Mouse (Mus musculus) kidney, embryonic 15.5 days (tissue): ENCODE measurements around the gene Cox19. TPM values are rescaled to one million over a fixed set of nuclear protein-coding genes. Genes with fewer than 3 reads are reported as not detected.

Experiments
- ATAC-seq: fragments of 200-750 bp; cut with Nextera tagmentation; replicated peaks from 2 replicates; pipeline ENCODE4 v1.8.0; 2017; ENCODE audit warnings: moderate TSS enrichment; ENCODE audit not compliant: low FRiP score
- H3K27ac ChIP-seq: fragments of 300-500 bp; sonication (generic); 2 replicates; pipeline ENCODE4 v1.5.1; 2015; ENCODE audit warnings: mild to moderate bottlenecking, inconsistent platforms
- H3K27me3 ChIP-seq: fragments of 300-500 bp; sonication (generic); 2 replicates; pipeline ENCODE4 v1.6.1; 2015; ENCODE audit warnings: inconsistent platforms
- H3K36me3 ChIP-seq: fragments of 300-500 bp; sonication (generic); 2 replicates; pipeline ENCODE4 v1.6.1; 2015; ENCODE audit warnings: inconsistent platforms
- H3K4me1 ChIP-seq: fragments of 300-500 bp; sonication (generic); 2 replicates; pipeline ENCODE4 v1.6.1; 2015; ENCODE audit warnings: inconsistent platforms
- H3K4me2 ChIP-seq: fragments of 300-500 bp; sonication (generic); 2 replicates; pipeline ENCODE4 v1.6.1; 2015; ENCODE audit warnings: moderate library complexity, mild to moderate bottlenecking, inconsistent platforms
- H3K4me3 ChIP-seq: fragments of 300-500 bp; sonication (generic); replicated peaks from 2 replicates; pipeline ENCODE4 v1.5.1; 2015; ENCODE audit warnings: mild to moderate bottlenecking, inconsistent platforms
- H3K9ac ChIP-seq: fragments of 300-500 bp; sonication (generic); 2 replicates; pipeline ENCODE4 v1.6.1; 2015; ENCODE audit warnings: mild to moderate bottlenecking, inconsistent platforms
- H3K9me3 ChIP-seq: fragments of 300-500 bp; sonication (generic); replicated peaks from 2 replicates; pipeline ENCODE4 v1.6.1; 2016; ENCODE audit warnings: inconsistent platforms
- WGBS: fragments of 180-500 bp; shearing (Covaris S2); methylation state at CpG from one replicate; pipeline ENCODE4 v1.1.7; 2015; ENCODE audit warnings: mixed read lengths; 5-methylcytosine and 5-hydroxymethylcytosine counted together
- polyA plus RNA-seq: library from polyadenylated mRNA; unstranded; fragments of >200 nt; fragmentation: Nextera tagmentation; extraction: Ambion mirVana; gene quantifications from 2 replicates; pipeline ENCODE4 v1.2.1, GENCODE M21; 2015

Gene Cox19
- polyA plus RNA-seq, 1 experiment from 2014 or later = 96.2 TPM

DNA sequence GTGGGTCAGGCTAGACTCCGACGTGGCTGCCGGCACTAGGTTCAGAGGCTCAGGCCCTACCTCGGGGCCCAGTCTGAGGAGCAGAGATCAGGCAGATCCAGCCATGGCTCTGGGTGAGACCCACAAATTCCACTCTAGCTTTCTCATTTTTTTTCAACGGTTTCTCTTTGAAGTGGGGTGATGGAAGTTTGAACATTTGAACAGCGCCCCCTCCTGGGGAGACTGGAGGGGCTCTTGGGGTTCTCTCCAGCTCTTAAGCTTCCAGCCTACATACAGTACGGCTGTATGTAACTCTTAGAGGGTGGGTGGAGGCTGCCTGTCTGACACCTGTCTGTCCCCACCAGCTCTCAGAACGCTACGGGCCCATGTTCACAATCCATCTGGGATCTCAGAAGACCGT, 2.3 kb upstream of the Cox19 start:
- Histone ChIP-seq H3K4me2 (no peak overlapping the region), H3K27ac (no peak overlapping the region), H3K9me3 (no peaks in the 10 kb centered on the region), H3K4me1 (peaks cover 20% of the 10 kb centered on the region), H3K36me3 (no peaks in the 10 kb centered on the region), H3K4me3 (no peak overlapping the region), H3K9ac (no peak overlapping the region), H3K27me3 (peaks cover 15% of the 10 kb centered on the region)
- WGBS = 60% methylated on average over 10 of the region's 10 CpGs
- ATAC-seq = no peak

DNA sequence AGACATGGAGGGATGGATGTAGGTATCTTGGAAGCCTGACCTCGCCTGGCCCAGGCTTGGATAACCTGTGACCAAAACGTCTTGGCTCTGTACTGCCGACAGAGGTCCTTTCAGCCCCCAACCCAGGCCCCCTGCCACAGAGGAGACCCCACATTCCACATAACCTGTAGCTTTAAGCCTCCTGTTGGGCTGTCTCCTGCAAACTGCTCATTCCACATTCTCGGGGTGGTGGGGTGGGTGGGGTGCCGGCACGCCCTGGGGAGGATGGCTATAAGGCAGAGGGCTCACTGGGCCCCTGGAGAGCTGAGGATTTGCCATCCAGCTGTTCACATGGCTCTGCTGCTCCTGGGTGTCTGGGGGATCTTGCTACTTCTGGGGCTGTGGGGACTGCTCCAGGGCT, 1.1 kb upstream of the Cox19 start, which contains the start of gene Cyp2w1:
TSS of gene Cyp2w1 (plus strand) at position 301 of the 400 bp plus-strand sequence.
- no peaks in the 10 kb centered on the region for H3K36me3 ChIP-seq
- H3K27ac ChIP-seq = no peak within 1 kb of the TSS
- H3K27me3 ChIP-seq = peaks cover 15% of the 10 kb centered on the region
- H3K4me2 ChIP-seq = no peak within 1 kb of the TSS
- H3K9ac ChIP-seq = no peak within 1 kb of the TSS
- H3K4me1 ChIP-seq = peaks cover 20% of the 10 kb centered on the region
- ATAC-seq = no peak
- H3K9me3 ChIP-seq = no peaks in the 10 kb centered on the region
- 57% methylated on average over 6 of the region's 6 CpGs for WGBS
- H3K4me3 ChIP-seq = no peak within 1 kb of the TSS

DNA sequence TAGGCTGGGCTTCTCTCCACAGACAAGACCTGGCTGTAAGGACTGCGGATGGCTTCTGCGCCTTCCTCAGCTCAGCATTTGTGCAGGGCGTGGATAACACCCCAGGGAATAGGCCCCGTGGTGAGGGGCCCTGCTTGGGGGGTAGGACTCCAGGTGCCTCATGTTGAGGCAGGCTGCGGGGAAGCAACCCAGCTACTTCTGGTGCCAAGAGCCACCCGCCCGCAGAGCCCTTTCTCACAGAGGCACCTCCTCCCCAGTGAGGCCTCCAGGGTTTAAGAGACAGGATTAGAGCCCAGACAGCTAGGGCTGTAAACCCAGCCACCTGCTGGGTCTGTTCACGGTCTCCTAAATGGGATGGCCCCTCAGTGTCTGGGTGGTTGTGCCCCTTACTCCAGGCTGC, 410 bp upstream of the Cox19 start:
- WGBS = 14% methylated on average over 8 of the region's 8 CpGs
- no peak overlapping the region for H3K4me3 ChIP-seq
- H3K9ac ChIP-seq = no peak overlapping the region
- no peak for ATAC-seq
- H3K27me3 ChIP-seq = peaks cover 15% of the 10 kb centered on the region
- H3K36me3 ChIP-seq = no peaks in the 10 kb centered on the region
- peaks cover 19% of the 10 kb centered on the region for H3K4me1 ChIP-seq
- no peaks in the 10 kb centered on the region for H3K9me3 ChIP-seq
- H3K27ac ChIP-seq = no peak overlapping the region
- no peak overlapping the region for H3K4me2 ChIP-seq

DNA sequence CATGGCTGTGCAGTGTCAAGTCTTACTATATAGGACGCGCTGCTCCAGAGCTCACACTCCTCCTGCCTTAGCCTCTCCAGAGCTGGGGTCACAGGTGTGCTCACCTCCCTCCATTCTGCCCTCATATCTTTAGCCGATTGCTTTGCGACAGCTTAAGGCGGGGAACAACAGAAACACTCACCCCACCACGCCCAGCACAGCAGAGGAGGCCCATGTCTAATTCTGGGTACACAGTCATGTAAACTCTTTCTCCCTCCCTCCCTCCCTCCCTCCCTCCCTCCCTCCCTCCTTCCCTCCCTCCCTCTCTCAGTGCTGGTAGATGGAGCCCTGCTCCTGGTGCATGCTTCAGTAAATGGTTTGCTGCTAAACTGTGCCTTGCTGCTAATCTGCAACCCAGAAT, 1.5 kb downstream of the Cox19 start:
- H3K27me3 ChIP-seq = peaks cover 15% of the 10 kb centered on the region
- H3K9ac ChIP-seq = no peak overlapping the region
- 78% methylated on average over 6 of the region's 6 CpGs for WGBS
- no peak overlapping the region for H3K4me2 ChIP-seq
- H3K4me1 ChIP-seq = peaks cover 21% of the 10 kb centered on the region
- H3K4me3 ChIP-seq = no peak overlapping the region
- no peak overlapping the region for H3K27ac ChIP-seq
- no peaks in the 10 kb centered on the region for H3K36me3 ChIP-seq
- ATAC-seq = no peak
- no peaks in the 10 kb centered on the region for H3K9me3 ChIP-seq

DNA sequence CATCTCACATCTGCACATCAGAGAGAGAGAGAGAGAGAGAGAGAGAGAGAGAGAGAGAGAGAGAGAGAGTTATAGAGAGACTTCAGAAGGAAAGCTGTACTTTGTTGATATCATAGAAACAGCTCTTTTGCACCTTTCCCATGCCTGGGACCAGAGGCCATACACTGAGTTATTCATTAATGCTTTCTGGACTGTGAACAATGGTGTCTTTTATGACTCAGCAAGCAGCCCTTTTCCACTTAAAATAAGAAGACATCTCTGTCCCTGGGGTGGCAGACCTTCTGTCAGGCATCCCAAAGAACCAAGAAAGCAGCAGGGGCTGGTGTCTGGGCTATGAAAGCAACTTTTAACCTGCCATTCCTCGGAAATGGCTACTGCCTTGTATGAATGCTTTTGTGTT, 4.0 kb downstream of the Cox19 start:
- no peak overlapping the region for H3K9ac ChIP-seq
- peak overlapping the region; percentile 75; the same call in 1 of the 2 replicates for H3K27ac ChIP-seq
- no peak for ATAC-seq
- no peak overlapping the region for H3K4me3 ChIP-seq
- 64% methylated on average over 1 of the region's 1 CpGs for WGBS
- no peak overlapping the region for H3K4me2 ChIP-seq
- peaks cover 10% of the 10 kb centered on the region for H3K27me3 ChIP-seq
- H3K4me1 ChIP-seq = peaks cover 37% of the 10 kb centered on the region
- H3K9me3 ChIP-seq = no peaks in the 10 kb centered on the region
- peaks cover 8% of the 10 kb centered on the region for H3K36me3 ChIP-seq

DNA sequence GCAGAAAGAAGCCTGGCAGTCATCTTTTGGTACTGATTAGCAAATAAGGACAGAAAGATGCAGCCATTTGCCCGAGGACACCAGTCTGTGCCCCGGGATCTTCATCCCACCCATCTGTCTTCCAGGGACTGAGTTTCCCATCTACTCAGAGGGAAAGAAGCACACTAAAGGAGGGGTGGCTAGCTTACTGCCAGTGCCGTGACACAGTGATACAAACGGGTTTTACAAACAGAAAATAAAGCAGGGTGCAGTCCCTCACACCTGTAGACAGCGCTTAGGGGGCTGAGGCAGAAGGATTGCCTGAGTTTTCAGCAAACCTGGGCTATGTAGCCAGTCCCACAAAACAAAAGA, 5.9 kb downstream of the Cox19 start:
- Histone ChIP-seq H3K4me3 (peak overlapping the region; percentile 83), H3K9ac (peak overlapping the region; percentile 95; the same call in 1 of the 2 replicates), H3K27ac (peak overlapping the region; percentile 88; the same call in 1 of the 2 replicates), H3K4me1 (peaks cover 29% of the 10 kb centered on the region), H3K4me2 (peak overlapping the region; percentile 96), H3K27me3 (no peaks in the 10 kb centered on the region), H3K9me3 (no peaks in the 10 kb centered on the region), H3K36me3 (peaks cover 24% of the 10 kb centered on the region)
- ATAC-seq = peak; percentile 14; the same call in 1 of the 2 replicates
- 9% methylated on average over 5 of the region's 5 CpGs for WGBS

DNA sequence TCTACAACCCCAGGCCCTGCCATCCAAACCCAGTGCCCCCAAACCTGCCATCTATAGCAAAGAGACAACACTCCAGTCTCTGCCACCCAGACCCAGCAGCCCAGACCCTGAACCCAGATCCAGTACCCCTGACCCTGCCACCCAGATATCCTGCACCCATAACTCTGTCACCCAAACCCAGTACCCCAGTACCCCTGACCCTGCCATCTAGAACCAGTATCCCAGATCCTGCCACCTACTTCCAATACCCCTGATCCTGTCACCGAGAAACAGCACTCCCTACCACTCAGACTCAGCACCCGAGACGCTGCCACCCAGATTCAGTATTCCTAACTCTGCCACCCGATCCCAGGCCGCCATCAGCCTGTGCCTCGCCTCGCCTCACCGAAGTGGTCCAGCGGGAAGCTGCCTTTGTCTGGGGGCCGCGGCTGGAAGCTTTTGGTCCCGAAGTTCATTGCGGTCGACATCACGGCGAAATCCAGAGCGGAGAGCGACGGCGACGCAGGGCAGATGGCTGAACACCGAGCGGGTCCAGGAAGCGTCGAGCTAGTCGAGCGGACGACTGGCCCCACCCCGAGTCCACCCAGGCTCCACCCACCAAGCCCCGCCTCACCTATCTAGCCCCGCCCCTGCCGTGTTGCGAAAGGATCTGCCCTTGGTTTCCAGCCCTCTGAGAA, 6.4 kb downstream of the Cox19 start:
- H3K9ac ChIP-seq = peak overlapping the region; percentile 95
- H3K27me3 ChIP-seq = no peaks in the 10 kb centered on the region
- H3K4me3 ChIP-seq = peak overlapping the region; percentile 83
- peak overlapping the region; percentile 88 for H3K27ac ChIP-seq
- peak overlapping the region; percentile 96 for H3K4me2 ChIP-seq
- no peaks in the 10 kb centered on the region for H3K9me3 ChIP-seq
- ATAC-seq = peak; percentile 89
- peaks cover 29% of the 10 kb centered on the region for H3K4me1 ChIP-seq
- H3K36me3 ChIP-seq = peaks cover 30% of the 10 kb centered on the region
- WGBS = under 1% methylated on average over 33 of the region's 33 CpGs

DNA sequence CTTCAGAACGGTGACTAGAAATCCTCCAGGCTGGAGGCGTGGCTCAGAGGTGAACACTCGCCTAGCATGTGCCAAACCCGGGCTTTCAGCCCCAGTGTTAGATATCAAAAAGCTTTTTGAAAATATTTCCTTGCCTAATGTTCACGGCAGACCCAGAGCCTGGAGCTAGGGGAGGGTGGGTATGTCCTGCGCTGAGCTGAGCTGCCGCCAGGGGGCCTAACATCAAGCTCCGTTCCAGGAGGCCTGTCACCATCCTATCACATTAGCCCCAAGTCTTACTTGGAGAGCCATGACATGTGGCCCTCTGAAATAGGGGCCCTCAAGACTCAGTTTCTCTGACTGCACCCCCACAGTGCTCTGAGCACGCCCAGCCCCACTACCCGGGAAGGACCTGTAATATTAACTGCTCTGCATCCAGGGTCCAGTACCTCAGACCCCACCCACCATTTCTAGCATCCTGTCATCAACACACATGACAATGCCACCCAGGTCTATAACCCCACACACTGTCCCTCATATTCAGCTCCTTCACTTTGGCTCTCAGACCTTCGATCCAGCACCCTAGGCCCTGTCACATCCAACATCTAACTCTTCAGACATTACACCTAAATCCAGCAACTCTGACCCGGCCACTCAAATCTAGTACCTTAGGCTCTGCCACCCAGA, 7.1 kb downstream of the Cox19 start:
- Histone ChIP-seq H3K4me1 (peaks cover 36% of the 10 kb centered on the region), H3K4me3 (peak overlapping the region; percentile 83), H3K4me2 (peak overlapping the region; percentile 96), H3K9me3 (no peaks in the 10 kb centered on the region), H3K27me3 (no peaks in the 10 kb centered on the region), H3K9ac (peak overlapping the region; percentile 95), H3K36me3 (peaks cover 36% of the 10 kb centered on the region), H3K27ac (peak overlapping the region; percentile 88)
- 4% methylated on average over 12 of the region's 12 CpGs for WGBS
- ATAC-seq = peak; percentile 76

DNA sequence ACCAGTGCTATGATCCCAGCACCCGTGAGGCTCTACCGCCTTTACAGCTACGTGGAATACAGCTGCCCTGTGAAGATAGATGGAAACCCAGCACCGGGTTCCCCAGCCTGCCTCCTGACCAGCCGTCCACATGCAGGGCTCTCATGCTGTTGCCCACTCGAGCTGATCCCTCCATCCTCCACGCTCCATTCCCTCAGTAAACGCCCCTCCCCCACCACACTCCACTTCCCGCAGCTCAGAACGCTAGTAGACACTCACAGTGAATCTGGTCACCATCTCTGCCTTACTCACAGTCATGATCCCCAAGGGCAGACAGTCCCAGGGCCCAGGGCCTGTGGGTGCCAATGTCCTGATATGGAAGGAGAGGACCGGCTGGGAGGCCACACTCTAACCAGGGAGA, 12.3 kb downstream of the Cox19 start:
- H3K4me1 ChIP-seq = peaks cover 29% of the 10 kb centered on the region
- peak overlapping the region; percentile 6; the same call in 1 of the 2 replicates for H3K27ac ChIP-seq
- 61% methylated on average over 11 of the region's 11 CpGs for WGBS
- no peaks in the 10 kb centered on the region for H3K9me3 ChIP-seq
- ATAC-seq = no peak
- H3K27me3 ChIP-seq = no peaks in the 10 kb centered on the region
- peaks cover 82% of the 10 kb centered on the region for H3K36me3 ChIP-seq
- no peak overlapping the region for H3K9ac ChIP-seq
- H3K4me3 ChIP-seq = no peak overlapping the region
- no peak overlapping the region for H3K4me2 ChIP-seq

DNA sequence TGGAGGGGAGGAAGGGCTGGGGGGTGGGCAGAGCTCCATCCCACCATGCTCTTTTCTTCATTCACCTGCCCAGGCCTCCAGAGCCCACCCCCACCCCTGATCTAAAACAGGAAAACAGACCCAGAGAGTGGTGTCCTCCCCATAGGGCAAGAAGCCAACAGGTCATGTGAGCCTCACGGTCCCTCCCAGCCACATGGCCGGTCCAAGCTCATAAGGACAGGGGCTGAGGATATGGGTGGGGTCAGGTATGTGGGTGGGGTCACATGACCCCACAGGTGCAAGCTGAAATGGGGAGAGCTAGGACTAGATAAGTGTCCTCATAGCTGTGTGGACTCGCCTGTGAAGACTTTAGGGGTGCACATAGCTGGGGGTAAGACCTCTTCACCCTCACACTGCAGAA, 12.8 kb downstream of the Cox19 start:
- peak overlapping the region; percentile 6; the same call in 1 of the 2 replicates for H3K27ac ChIP-seq
- peaks cover 29% of the 10 kb centered on the region for H3K4me1 ChIP-seq
- H3K27me3 ChIP-seq = no peaks in the 10 kb centered on the region
- 63% methylated on average over 3 of the region's 3 CpGs for WGBS
- H3K36me3 ChIP-seq = peaks cover 82% of the 10 kb centered on the region
- ATAC-seq = no peak
- H3K9me3 ChIP-seq = no peaks in the 10 kb centered on the region
- H3K4me3 ChIP-seq = no peak overlapping the region
- no peak overlapping the region for H3K4me2 ChIP-seq
- H3K9ac ChIP-seq = no peak overlapping the region

DNA sequence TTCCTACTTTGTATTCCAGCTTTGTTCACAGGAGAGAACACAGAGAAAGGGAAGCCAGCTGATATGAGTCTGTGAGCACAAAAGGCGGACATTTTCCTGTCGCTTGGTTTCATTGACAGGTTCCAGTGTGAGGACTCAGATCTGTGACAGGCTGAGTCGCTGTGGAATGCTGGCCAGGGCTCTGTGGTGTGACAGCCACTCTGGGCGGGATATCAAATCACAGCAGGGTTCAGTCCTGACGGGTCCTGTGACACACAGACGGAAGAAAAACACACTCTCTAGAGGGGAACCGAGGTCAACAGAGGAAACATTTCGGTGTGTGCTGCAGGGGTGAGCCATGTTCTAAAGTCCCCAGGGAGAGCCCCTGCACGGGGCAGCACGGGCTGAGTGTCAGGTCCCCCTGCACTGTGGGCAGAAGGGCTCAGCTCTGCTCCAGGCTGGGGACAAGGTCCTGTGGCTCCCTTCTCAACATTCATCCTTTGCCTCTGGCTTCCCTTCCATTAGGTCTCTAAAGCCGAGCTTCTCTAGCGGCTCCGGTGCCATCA, 13.3 kb downstream of the Cox19 start:
- Histone ChIP-seq H3K4me3 (no peak overlapping the region), H3K9ac (no peak overlapping the region), H3K4me1 (peaks cover 30% of the 10 kb centered on the region), H3K27ac (no peak overlapping the region), H3K4me2 (no peak overlapping the region), H3K9me3 (no peaks in the 10 kb centered on the region), H3K36me3 (peaks cover 81% of the 10 kb centered on the region), H3K27me3 (no peaks in the 10 kb centered on the region)
- WGBS = 57% methylated on average over 13 of the region's 13 CpGs
- no peak for ATAC-seq

DNA sequence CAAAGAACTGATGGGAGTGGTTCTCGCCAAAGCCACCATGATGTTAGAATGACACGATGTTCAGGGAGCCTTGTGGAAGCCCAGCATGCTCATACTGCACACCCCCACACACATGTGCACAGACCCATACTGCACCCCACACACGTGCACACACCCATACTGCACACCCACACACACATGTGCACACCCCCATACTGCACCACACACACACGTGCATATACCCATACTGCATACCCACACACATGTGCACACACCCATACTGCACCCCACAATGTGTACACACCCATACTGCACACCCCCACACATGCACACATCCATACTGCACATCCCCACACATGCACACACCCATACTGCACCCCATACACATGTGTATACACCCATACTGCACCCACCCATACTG, 15.6 kb downstream of the Cox19 start:
- 94% methylated on average over 4 of the region's 4 CpGs for WGBS
- Histone ChIP-seq H3K9ac (no peak overlapping the region), H3K27me3 (no peaks in the 10 kb centered on the region), H3K9me3 (no peaks in the 10 kb centered on the region), H3K36me3 (peaks cover 60% of the 10 kb centered on the region), H3K4me3 (no peak overlapping the region), H3K4me2 (no peak overlapping the region), H3K27ac (no peak overlapping the region), H3K4me1 (peaks cover 48% of the 10 kb centered on the region)
- ATAC-seq = no peak
